Mouse (Mus musculus) forebrain, embryonic 11.5 days (tissue): Measurements from ENCODE around the gene Tlr6. TPM values are rescaled to one million over a fixed set of nuclear protein-coding genes. Genes with fewer than 3 reads are reported as not detected.

Experiments
- ATAC-seq: fragments of 200-750 bp; cut with Nextera tagmentation; replicated peaks from 2 replicates; pipeline ENCODE4 v1.8.0; 2017; ENCODE audit warnings: moderate TSS enrichment; ENCODE audit not compliant: low FRiP score
- DNase-seq: peaks from one replicate; pipeline ENCODE4 v3.0.0-alpha.2; 2017; ENCODE audit warnings: low spot score
- H3K27ac ChIP-seq: fragments of 300-500 bp; sonication (generic); 2 replicates; pipeline ENCODE4 v1.5.1; 2014; ENCODE audit warnings: low read depth, low read length
- H3K27me3 ChIP-seq: fragments of 300-500 bp; sonication (generic); 2 replicates; pipeline ENCODE4 v1.6.1; 2014; ENCODE audit warnings: mild to moderate bottlenecking, low read length, mixed read lengths; ENCODE audit not compliant: control insufficient read depth, insufficient read depth
- H3K36me3 ChIP-seq: fragments of 300-500 bp; sonication (generic); 2 replicates; pipeline ENCODE4 v1.6.1; 2014; ENCODE audit warnings: mild to moderate bottlenecking, low read length, moderate library complexity, mixed read lengths; ENCODE audit not compliant: control insufficient read depth, insufficient read depth
- H3K4me1 ChIP-seq: fragments of 300-500 bp; sonication (generic); replicated peaks from 2 replicates; pipeline ENCODE4 v1.6.1; 2014; ENCODE audit warnings: low read length, mixed read lengths; ENCODE audit not compliant: control insufficient read depth, insufficient read depth
- H3K4me2 ChIP-seq: fragments of 300-500 bp; sonication (generic); 2 replicates; pipeline ENCODE4 v1.6.1; 2014; ENCODE audit warnings: low read depth, mild to moderate bottlenecking, low read length, moderate library complexity, mixed read lengths; ENCODE audit not compliant: severe bottlenecking
- H3K4me3 ChIP-seq: fragments of 300-500 bp; sonication (generic); 2 replicates; pipeline ENCODE4 v1.5.1; 2014; ENCODE audit warnings: low read depth, low read length
- H3K9ac ChIP-seq: fragments of 300-500 bp; sonication (generic); 2 replicates; pipeline ENCODE4 v1.6.1; 2014; ENCODE audit warnings: low read length
- H3K9me3 ChIP-seq: fragments of 300-500 bp; sonication (generic); 2 replicates; pipeline ENCODE4 v1.6.1; 2016; ENCODE audit warnings: low read length, mixed read lengths; ENCODE audit not compliant: control insufficient read depth
- WGBS: fragments of 180-500 bp; shearing (Covaris S2); extraction: QIAGEN DNeasy Blood & Tissue Kit; methylation state at CpG from one replicate; pipeline ENCODE4 v1.1.7; 2014; 5-methylcytosine and 5-hydroxymethylcytosine counted together
- polyA plus RNA-seq: library from polyadenylated mRNA; unstranded; fragments of >200 nt; fragmentation: Nextera tagmentation; extraction: Ambion mirVana; gene quantifications from 2 replicates; pipeline ENCODE4 v1.2.1, GENCODE M21; 2014

The Tlr6 gene
- polyA plus RNA-seq, 1 experiment from 2014 or later: 0.32 TPM

GRCm38 (mm10) chr5:64958991-64959842, 680 bp downstream of the Tlr6 start:
- DNase-seq (no peak), ATAC-seq (no peak)

GRCm38 (mm10) chr5:64954931-64955330, 5.0 kb downstream of the Tlr6 start:
- no peak for DNase-seq
- no peaks in the 10 kb centered on the region for H3K27me3 ChIP-seq
- no peak for ATAC-seq
- 85% methylated on average over 8 of the region's 8 CpGs for WGBS
- H3K4me2 ChIP-seq: no peak overlapping the region
- no peaks in the 10 kb centered on the region for H3K36me3 ChIP-seq
- H3K9me3 ChIP-seq: no peaks in the 10 kb centered on the region
- no peaks in the 10 kb centered on the region for H3K4me1 ChIP-seq
- H3K4me3 ChIP-seq: no peak overlapping the region
- no peak overlapping the region for H3K27ac ChIP-seq
- H3K9ac ChIP-seq: no peak overlapping the region

More at GRCm38 (mm10) chr5:64958991-64959842, 680 bp downstream of the Tlr6 start:
- Histone ChIP-seq H3K4me3 (no peak overlapping the region), H3K4me2 (no peak overlapping the region), H3K4me1 (no peaks in the 10 kb centered on the region), H3K27ac (no peak overlapping the region), H3K9me3 (no peaks in the 10 kb centered on the region), H3K9ac (no peak overlapping the region), H3K27me3 (no peaks in the 10 kb centered on the region), H3K36me3 (no peaks in the 10 kb centered on the region)
- 84% methylated on average over 22 of the region's 22 CpGs for WGBS

GRCm38 (mm10) chr5:64951486-64951885, 8.4 kb downstream of the Tlr6 start:
- H3K4me2 ChIP-seq: no peak overlapping the region
- H3K9me3 ChIP-seq: no peaks in the 10 kb centered on the region
- no peak overlapping the region for H3K27ac ChIP-seq
- no peaks in the 10 kb centered on the region for H3K36me3 ChIP-seq
- DNase-seq (no peak), ATAC-seq (no peak)
- no peak overlapping the region for H3K4me3 ChIP-seq
- no peaks in the 10 kb centered on the region for H3K4me1 ChIP-seq
- 90% methylated on average over 5 of the region's 5 CpGs for WGBS
- H3K9ac ChIP-seq: no peak overlapping the region
- no peaks in the 10 kb centered on the region for H3K27me3 ChIP-seq

GRCm38 (mm10) chr5:64932775-64933174, 27.1 kb downstream of the Tlr6 start:
- Histone ChIP-seq H3K4me3 (no peak overlapping the region), H3K27ac (no peak overlapping the region), H3K9me3 (no peaks in the 10 kb centered on the region), H3K9ac (no peak overlapping the region), H3K27me3 (no peaks in the 10 kb centered on the region), H3K36me3 (no peaks in the 10 kb centered on the region), H3K4me1 (no peaks in the 10 kb centered on the region), H3K4me2 (no peak overlapping the region)
- WGBS: 88% methylated on average over 15 of the region's 15 CpGs
- DNase-seq (no peak), ATAC-seq (no peak)

- H3K9me3 ChIP-seq: no peaks in the 10 kb centered on the region
- no peaks in the 10 kb centered on the region for H3K36me3 ChIP-seq
- no peak overlapping the region for H3K4me3 ChIP-seq
- no peak overlapping the region for H3K9ac ChIP-seq
- H3K27ac ChIP-seq: no peak overlapping the region
- WGBS: 65% methylated on average over 3 of the region's 3 CpGs
- H3K27me3 ChIP-seq: no peaks in the 10 kb centered on the region
- DNase-seq (no peak), ATAC-seq (no peak)
- no peak overlapping the region for H3K4me2 ChIP-seq
- no peaks in the 10 kb centered on the region for H3K4me1 ChIP-seq
These were observed 27.7 kb downstream of the Tlr6 start for GRCm38 (mm10) chr5:64932215-64932614.

GRCm38 (mm10) chr5:64922891-64923381, 37.0 kb downstream of the Tlr6 start:
- 93% methylated on average over 5 of the region's 5 CpGs for WGBS
- no peak for ATAC-seq
- H3K36me3 ChIP-seq: no peaks in the 10 kb centered on the region

GRCm38 (mm10) chr5:64918616-64919597, 41.0 kb downstream of the Tlr6 start:
- Histone ChIP-seq H3K4me1 (no peaks in the 10 kb centered on the region), H3K27ac (no peak overlapping the region), H3K36me3 (no peaks in the 10 kb centered on the region), H3K4me2 (no peak overlapping the region), H3K9ac (no peak overlapping the region), H3K27me3 (no peaks in the 10 kb centered on the region), H3K9me3 (no peaks in the 10 kb centered on the region), H3K4me3 (no peak overlapping the region)
- DNase-seq (no peak), ATAC-seq (no peak)
- 91% methylated on average over 6 of the region's 6 CpGs for WGBS

More at GRCm38 (mm10) chr5:64922891-64923381, 37.0 kb downstream of the Tlr6 start:
- H3K27me3 ChIP-seq: no peaks in the 10 kb centered on the region
- H3K4me2 ChIP-seq: no peak overlapping the region
- no peaks in the 10 kb centered on the region for H3K9me3 ChIP-seq
- no peaks in the 10 kb centered on the region for H3K4me1 ChIP-seq
- no peak for DNase-seq
- H3K9ac ChIP-seq: no peak overlapping the region
- H3K4me3 ChIP-seq: no peak overlapping the region
- H3K27ac ChIP-seq: no peak overlapping the region

GRCm38 (mm10) chr5:64917721-64918120, 42.2 kb downstream of the Tlr6 start:
- no peaks in the 10 kb centered on the region for H3K27me3 ChIP-seq
- no peak overlapping the region for H3K4me2 ChIP-seq
- ATAC-seq (no peak), DNase-seq (no peak)
- H3K4me3 ChIP-seq: no peak overlapping the region
- H3K9ac ChIP-seq: no peak overlapping the region
- no peak overlapping the region for H3K27ac ChIP-seq
- no peaks in the 10 kb centered on the region for H3K9me3 ChIP-seq
- WGBS: 94% methylated on average over 11 of the region's 11 CpGs
- H3K4me1 ChIP-seq: no peaks in the 10 kb centered on the region
- no peaks in the 10 kb centered on the region for H3K36me3 ChIP-seq
